Mouse (Mus musculus) heart, adult 2 months (tissue): ENCODE data around the gene Lrrc72. TPM values are rescaled to one million over a fixed set of nuclear protein-coding genes. Genes with fewer than 3 reads are reported as not detected.
"Not testable (repeated sequence)": the region's sequence is repeated elsewhere in the genome, so short reads cannot be mapped to it uniquely, and the experiment has no call there.

Experiments used
- DNase-seq, 2 experiments: peaks; one replicate each; pipeline ENCODE4 v3.0.0; 2021
- H3K27ac ChIP-seq: fragments of 200-600 bp; 2 replicates; pipeline ENCODE4 v1.8.1; 2022
- H3K27me3 ChIP-seq: fragments of 200-500 bp; 2 replicates; pipeline ENCODE4 v1.6.1; 2012; ENCODE audit warnings: mild to moderate bottlenecking, low read length, inconsistent platforms, mixed read lengths; ENCODE audit not compliant: control insufficient read depth, insufficient read depth
- H3K36me3 ChIP-seq: fragments of 200-500 bp; 2 replicates; pipeline ENCODE4 v1.6.1; 2012; ENCODE audit warnings: low read length, inconsistent platforms; ENCODE audit not compliant: control insufficient read depth, insufficient read depth
- H3K4me1 ChIP-seq: fragments of 200-500 bp; 2 replicates; pipeline ENCODE4 v1.6.1; 2011; ENCODE audit warnings: low read length; ENCODE audit not compliant: control insufficient read depth, insufficient read depth
- H3K4me3 ChIP-seq: fragments of 200-600 bp; 2 replicates; pipeline ENCODE4 v1.8.1; 2022
- H3K79me2 ChIP-seq: fragments of 200-500 bp; replicated peaks from 2 replicates; pipeline ENCODE4 v1.6.1; 2012; ENCODE audit warnings: mild to moderate bottlenecking, inconsistent platforms, low read length, moderate library complexity, mixed read lengths; ENCODE audit not compliant: control insufficient read depth, insufficient read depth
- H3K9ac ChIP-seq: fragments of 200-500 bp; 2 replicates; pipeline ENCODE4 v1.6.1; 2012; ENCODE audit warnings: low read depth, mild to moderate bottlenecking, control low read depth, inconsistent platforms, low read length, mixed read lengths
- CTCF ChIP-seq: fragments of 200-600 bp; IDR thresholded peaks from 2 replicates; pipeline ENCODE4 v1.8.1; 2022; ENCODE audit warnings: antibody characterized with exemption, mild to moderate bottlenecking, moderate library complexity
- EP300 ChIP-seq: fragments of 200-500 bp; IDR thresholded peaks from 2 replicates; pipeline ENCODE4 v1.6.1; 2011; ENCODE audit warnings: low read depth, low read length, control low read depth; ENCODE audit not compliant: insufficient read depth
- POLR2A ChIP-seq: fragments of 200-500 bp; IDR thresholded peaks from 2 replicates; pipeline ENCODE4 v1.6.1; 2011; ENCODE audit warnings: mild to moderate bottlenecking, low read depth, low read length, control low read depth; ENCODE audit not compliant: insufficient read depth
- WGBS: fragments of 180-500 bp; shearing (Covaris S2); methylation state at CpG from one replicate; pipeline ENCODE4 v1.1.7; 2018; 5-methylcytosine and 5-hydroxymethylcytosine counted together
- intact Hi-C: fragments of 180-260 bp; cut with DNase I; formaldehyde crosslinking; loops from one replicate; pipeline ENCODE4 v1.15.1; 2025
- polyA plus RNA-seq: library from polyadenylated mRNA; depleted of rRNA; stranded (reverse); fragments of >200 nt; gene quantifications from 2 replicates; pipeline ENCODE4 v1.2.3, GENCODE M21; 2012
- total RNA-seq, 2 experiments: library from RNA; stranded (reverse); gene quantifications; 2 replicates each; pipeline ENCODE4 v1.2.3; 2021

Lrrc72 gene
- total and polyA plus RNA-seq, 3 experiments, result not detected

DNA sequence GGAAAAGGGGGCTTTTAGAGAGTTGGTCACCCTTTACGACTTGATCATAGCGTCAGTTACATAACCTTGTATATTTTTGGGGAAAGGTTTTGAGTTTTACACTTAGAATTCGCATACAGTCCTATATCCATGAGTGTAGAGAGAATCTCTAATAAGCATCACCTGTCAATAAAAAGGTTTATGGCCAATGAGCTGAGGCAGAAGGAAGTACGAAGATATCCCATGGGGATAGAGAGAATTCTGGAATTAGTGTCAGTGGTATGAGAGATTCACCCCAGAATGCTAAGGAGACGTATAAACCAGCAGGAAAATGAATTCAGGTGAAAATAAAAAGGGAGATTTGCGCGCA lies 45.4 kb downstream of the Lrrc72 start:
- H3K27me3 ChIP-seq, result no peaks in the 10 kb centered on the region
- TF ChIP-seq POLR2A (no peak), CTCF (no peak), EP300 (no peak)
- no peak overlapping the region for H3K9ac ChIP-seq
- no peak overlapping the region for H3K4me3 ChIP-seq
- WGBS, result 67% methylated on average over 7 of the region's 7 CpGs
- peaks cover 3% of the 10 kb centered on the region; the same call in 1 of the 2 replicates for H3K4me1 ChIP-seq
- H3K36me3 ChIP-seq, result no peaks in the 10 kb centered on the region
- intact Hi-C loops, result no loop called here
- H3K79me2 ChIP-seq, result no peaks in the 10 kb centered on the region
- H3K27ac ChIP-seq, result no peak overlapping the region; the same call in 1 of the 2 replicates
- no peak for DNase-seq

DNA sequence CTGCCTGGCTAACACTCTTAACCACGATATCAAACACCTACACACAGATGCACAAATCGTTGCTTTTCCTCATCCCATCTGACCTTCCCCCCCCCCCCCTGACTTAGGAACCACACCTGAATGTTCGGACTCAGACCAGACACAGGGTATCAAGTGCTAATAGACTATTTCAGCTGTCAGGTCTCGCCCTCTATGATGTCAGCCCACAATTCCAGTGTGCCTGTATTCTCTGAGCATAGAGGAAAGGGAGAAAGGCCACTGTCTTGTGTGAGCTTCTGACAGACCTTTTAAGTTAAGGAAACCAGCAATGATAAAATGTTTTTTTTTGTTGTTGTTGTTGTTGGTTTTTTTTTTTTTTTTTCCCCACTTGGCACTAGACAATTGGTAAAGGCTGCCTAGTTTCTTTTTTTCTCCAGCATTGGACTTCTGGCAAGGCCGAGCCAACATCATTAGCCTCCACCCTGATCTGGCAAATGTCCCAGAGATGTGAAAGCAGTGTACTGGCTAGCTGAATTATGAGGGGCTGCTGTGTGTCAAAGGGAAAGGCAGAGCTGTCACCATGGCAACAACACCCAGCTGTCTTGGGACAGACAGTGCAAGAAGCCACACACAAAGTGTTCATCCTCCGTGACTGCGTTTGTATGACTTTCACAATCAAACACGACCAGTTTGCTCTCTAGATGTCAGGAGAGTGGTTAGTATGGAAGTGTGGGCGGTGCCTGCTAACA lies 46.0 kb downstream of the Lrrc72 start:
- H3K9ac ChIP-seq, result no peak overlapping the region

DNA sequence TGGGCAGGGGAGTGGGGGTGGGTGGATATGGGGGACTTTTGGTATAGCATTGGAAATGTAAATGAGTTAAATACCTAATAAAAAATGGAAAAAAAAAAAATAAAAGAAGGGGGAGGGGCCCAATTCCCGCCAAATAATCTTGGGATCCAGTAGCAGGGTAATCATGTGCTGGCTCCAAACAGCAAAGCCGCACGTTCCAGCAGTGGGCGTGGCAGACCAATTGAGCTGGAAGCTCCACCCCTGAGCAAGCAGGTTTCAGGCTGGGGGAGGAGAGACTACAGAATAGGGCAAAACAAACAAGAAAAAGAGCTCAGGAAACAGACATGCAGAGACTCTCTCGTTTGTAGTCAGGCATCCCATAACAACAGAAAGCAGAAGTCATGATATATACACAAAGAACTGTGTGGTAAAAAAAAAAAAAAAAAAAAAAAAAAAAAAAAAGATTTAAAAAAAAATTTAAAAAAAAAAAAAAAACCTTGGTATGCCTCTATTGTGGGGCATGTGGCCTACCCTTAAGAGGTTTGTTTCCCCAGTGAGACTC lies 47.5 kb downstream of the Lrrc72 start:
- H3K27ac ChIP-seq, H3K27me3 ChIP-seq, H3K4me3 ChIP-seq, H3K4me1 ChIP-seq, DNase-seq, H3K36me3 ChIP-seq, intact Hi-C loops, H3K79me2 ChIP-seq, H3K9ac ChIP-seq: not testable (repeated sequence)
- 52% methylated on average over 5 of the region's 5 CpGs for WGBS

More for the DNA sequence above, 46.0 kb downstream of the Lrrc72 start:
- Histone ChIP-seq H3K27me3 (no peaks in the 10 kb centered on the region), H3K79me2 (no peaks in the 10 kb centered on the region), H3K36me3 (no peaks in the 10 kb centered on the region), H3K4me3 (no peak overlapping the region), H3K27ac (no peak overlapping the region; the same call in 1 of the 2 replicates), H3K4me1 (peaks cover 3% of the 10 kb centered on the region; the same call in 1 of the 2 replicates)
- DNase-seq, result peak; percentile 46 to 51
- WGBS, result 35% methylated on average over 9 of the region's 9 CpGs
- intact Hi-C loops, result no loop called here
- TF ChIP-seq POLR2A (no peak), EP300 (0 out of 2 replicates have a peak, but pooled peaks have one; percentile 40), CTCF (no peak)

DNA sequence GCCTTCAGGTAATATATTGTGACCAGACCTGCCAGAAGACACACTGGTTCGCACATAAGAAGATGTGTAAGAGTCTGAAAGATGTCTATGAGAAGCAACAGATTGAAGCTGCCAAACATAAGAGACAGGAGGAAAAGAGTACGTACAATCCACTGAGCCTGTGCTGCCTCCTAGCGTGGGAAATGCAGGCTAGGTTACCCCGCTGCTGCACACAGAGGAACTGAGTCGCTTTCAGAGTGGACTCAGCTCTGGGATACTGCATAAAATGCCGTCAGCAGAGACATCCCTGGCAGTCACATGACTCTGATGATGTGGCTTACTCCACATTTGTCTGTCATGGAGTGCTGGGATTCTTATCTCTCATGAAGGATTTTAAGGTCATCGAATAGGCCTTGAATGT lies 58.2 kb downstream of the Lrrc72 start:
- peaks cover 5% of the 10 kb centered on the region for H3K36me3 ChIP-seq
- H3K27me3 ChIP-seq, result no peaks in the 10 kb centered on the region
- no peak for DNase-seq
- no peaks in the 10 kb centered on the region for H3K79me2 ChIP-seq
- TF ChIP-seq EP300 (no peak), CTCF (peak; percentile 51)
- no peak overlapping the region for H3K27ac ChIP-seq
- 79% methylated on average over 7 of the region's 7 CpGs for whole genome bisulfite sequencing
- no peaks in the 10 kb centered on the region for H3K4me1 ChIP-seq
- no peak overlapping the region for H3K9ac ChIP-seq
- no peak overlapping the region for H3K4me3 ChIP-seq
- intact Hi-C loops, result no loop called here

DNA sequence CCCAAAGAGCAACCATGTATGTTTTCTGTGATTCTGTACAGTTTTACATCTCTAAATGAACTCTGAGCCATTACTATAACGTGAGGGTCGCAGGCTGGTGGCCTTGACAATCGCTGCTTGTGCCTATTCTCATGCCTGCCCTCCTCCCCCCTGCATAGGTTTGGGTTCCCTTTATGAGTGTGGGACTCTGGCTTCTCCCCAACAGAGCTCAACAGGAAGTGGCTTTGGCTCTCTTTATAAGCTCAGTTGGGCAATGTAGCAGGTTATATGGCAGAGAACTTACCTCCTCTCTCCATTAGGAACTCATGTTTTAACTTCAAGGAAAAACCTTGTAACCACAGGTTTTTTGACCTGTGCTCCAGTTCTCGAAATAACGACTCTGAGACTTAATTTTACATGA lies 62.9 kb downstream of the Lrrc72 start:
- intact Hi-C loops, result no loop called here
- Histone ChIP-seq H3K79me2 (no peaks in the 10 kb centered on the region), H3K9ac (no peak overlapping the region), H3K27ac (no peak overlapping the region), H3K36me3 (peaks cover 3% of the 10 kb centered on the region), H3K4me3 (no peak overlapping the region), H3K27me3 (no peaks in the 10 kb centered on the region), H3K4me1 (peaks cover 1% of the 10 kb centered on the region; the same call in 1 of the 2 replicates)
- TF ChIP-seq EP300 (no peak), POLR2A (no peak), CTCF (no peak)
- DNase-seq, result no peak
- 92% methylated on average over 5 of the region's 5 CpGs for WGBS

DNA sequence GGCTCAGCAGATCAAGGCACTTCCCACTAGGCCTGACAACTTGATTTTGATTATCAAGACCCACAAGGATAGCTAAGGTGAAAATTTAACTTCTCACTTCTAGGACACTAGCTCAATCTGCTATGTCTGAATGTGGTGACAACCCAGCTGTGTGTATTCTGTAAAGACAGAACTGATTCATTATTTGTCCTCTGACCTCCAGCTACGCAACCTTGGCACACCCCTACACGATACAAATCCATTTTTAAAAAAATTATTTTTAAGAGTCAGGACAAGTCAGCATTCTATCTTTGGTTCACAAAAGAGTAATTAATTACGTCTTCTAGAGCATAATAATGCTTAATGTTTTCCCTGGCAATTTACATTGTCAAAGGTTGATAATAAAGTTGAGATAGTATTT lies 63.6 kb downstream of the Lrrc72 start:
- Histone ChIP-seq H3K27ac (no peak overlapping the region), H3K9ac (no peak overlapping the region), H3K79me2 (no peaks in the 10 kb centered on the region), H3K36me3 (peaks cover 2% of the 10 kb centered on the region; the same call in 1 of the 2 replicates), H3K4me1 (peaks cover 1% of the 10 kb centered on the region; the same call in 1 of the 2 replicates), H3K27me3 (no peaks in the 10 kb centered on the region), H3K4me3 (no peak overlapping the region)
- WGBS, result 96% methylated on average over 3 of the region's 3 CpGs
- TF ChIP-seq POLR2A (no peak), CTCF (no peak), EP300 (no peak)
- intact Hi-C loops, result loop anchor here (10.0 kb wide), 3 partner anchors 155 to 825 kb away; no protein-coding TSS in a partner anchor
- no peak for DNase-seq
